Mouse (Mus musculus) forebrain, embryonic 15.5 days (tissue): ENCODE results near the gene Ost4. TPM values are rescaled to one million over a fixed set of nuclear protein-coding genes. Genes with fewer than 3 reads are reported as not detected.

Source experiments
- ATAC-seq: fragments of 200-750 bp; cut with Nextera tagmentation; replicated peaks from 2 replicates; pipeline ENCODE4 v1.8.0; 2017; ENCODE audit warnings: mild to moderate bottlenecking, moderate TSS enrichment, moderate library complexity
- H3K27ac ChIP-seq: fragments of 300-500 bp; sonication (generic); replicated peaks from 2 replicates; pipeline ENCODE4 v1.5.1; 2015; ENCODE audit warnings: mild to moderate bottlenecking, inconsistent platforms
- H3K27me3 ChIP-seq: fragments of 300-500 bp; sonication (generic); 2 replicates; pipeline ENCODE4 v1.6.1; 2015; ENCODE audit warnings: inconsistent platforms
- H3K36me3 ChIP-seq: fragments of 300-500 bp; sonication (generic); 2 replicates; pipeline ENCODE4 v1.6.1; 2015; ENCODE audit warnings: mild to moderate bottlenecking, inconsistent platforms
- H3K4me1 ChIP-seq: fragments of 300-500 bp; sonication (generic); 2 replicates; pipeline ENCODE4 v1.6.1; 2015; ENCODE audit warnings: inconsistent platforms
- H3K4me2 ChIP-seq: fragments of 300-500 bp; sonication (generic); replicated peaks from 2 replicates; pipeline ENCODE4 v1.6.1; 2015; ENCODE audit warnings: mild to moderate bottlenecking, inconsistent platforms
- H3K4me3 ChIP-seq: fragments of 300-500 bp; sonication (generic); 2 replicates; pipeline ENCODE4 v1.5.1; 2015; ENCODE audit warnings: mild to moderate bottlenecking, inconsistent platforms
- H3K9ac ChIP-seq: fragments of 300-500 bp; sonication (generic); replicated peaks from 2 replicates; pipeline ENCODE4 v1.6.1; 2015; ENCODE audit warnings: mild to moderate bottlenecking, inconsistent platforms
- H3K9me3 ChIP-seq: fragments of 300-500 bp; sonication (generic); 2 replicates; pipeline ENCODE4 v1.6.1; 2016; ENCODE audit warnings: inconsistent platforms
- whole genome bisulfite sequencing: fragments of 180-500 bp; shearing (Covaris S2); methylation state at CpG from one replicate; pipeline ENCODE4 v1.1.7; 2015; ENCODE audit warnings: mixed read lengths; 5-methylcytosine and 5-hydroxymethylcytosine counted together
- polyA plus RNA-seq: library from polyadenylated mRNA; unstranded; fragments of >200 nt; fragmentation: Nextera tagmentation; extraction: Ambion mirVana; gene quantifications from 2 replicates; pipeline ENCODE4 v1.2.1, GENCODE M21; 2015

Gene Ost4
- polyA plus RNA-seq, 1 experiment from 2014 or later: 243 TPM

DNA sequence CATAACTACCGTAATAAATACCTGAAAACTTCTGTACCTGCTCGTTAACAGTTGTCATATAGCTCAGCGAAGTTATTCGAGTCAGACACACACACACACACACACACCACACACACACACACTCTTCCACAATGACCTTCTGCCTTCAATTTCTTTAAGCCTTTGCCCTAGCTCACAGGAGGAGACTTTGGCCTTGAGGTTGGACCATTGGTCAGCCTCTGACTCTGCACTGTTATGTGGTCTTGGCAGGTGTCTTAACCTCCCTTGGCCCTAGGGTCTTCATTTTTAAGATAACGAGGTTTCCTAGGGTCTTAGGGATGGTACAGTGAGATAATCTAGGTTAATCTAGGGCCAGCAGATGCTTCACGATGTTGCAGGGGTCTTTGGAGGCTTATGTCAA lies 36.8 kb upstream of the Ost4 start:
- 86% methylated on average over 6 of the region's 6 CpGs for WGBS
- H3K36me3 ChIP-seq: no peaks in the 10 kb centered on the region
- H3K4me3 ChIP-seq: peak overlapping the region; percentile 59; the same call in 1 of the 2 replicates
- H3K9me3 ChIP-seq: no peaks in the 10 kb centered on the region
- H3K9ac ChIP-seq: no peak overlapping the region; the same call in 1 of the 2 replicates
- H3K27me3 ChIP-seq: peaks cover 3% of the 10 kb centered on the region; the same call in 1 of the 2 replicates
- no peak overlapping the region for H3K27ac ChIP-seq
- ATAC-seq: no peak
- H3K4me2 ChIP-seq: peak overlapping the region; percentile 91; the same call in 1 of the 2 replicates
- H3K4me1 ChIP-seq: peaks cover 18% of the 10 kb centered on the region

DNA sequence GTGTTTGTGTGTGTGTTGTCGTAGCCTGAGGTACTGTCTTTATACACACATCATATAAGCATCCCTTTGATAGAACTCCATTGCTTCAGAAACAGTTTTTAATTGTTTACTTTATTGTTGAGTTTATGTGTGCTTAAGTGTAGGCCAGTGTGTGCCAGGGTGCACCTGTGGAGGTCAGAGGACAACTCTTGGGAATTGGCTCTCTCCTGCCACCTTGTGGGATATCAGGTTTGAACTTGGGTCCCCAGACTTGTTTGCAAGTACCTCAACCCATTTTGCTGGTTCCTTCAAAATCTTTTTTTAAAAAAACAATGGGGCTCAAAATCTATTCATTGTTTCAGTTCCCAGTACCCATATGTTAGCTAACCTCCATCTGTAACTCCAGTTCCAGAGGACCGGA lies 35.4 kb upstream of the Ost4 start:
- Histone ChIP-seq H3K27me3 (peaks cover 3% of the 10 kb centered on the region; the same call in 1 of the 2 replicates), H3K36me3 (no peaks in the 10 kb centered on the region), H3K4me1 (peaks cover 14% of the 10 kb centered on the region), H3K27ac (no peak overlapping the region), H3K9ac (no peak overlapping the region), H3K4me3 (no peak overlapping the region), H3K9me3 (no peaks in the 10 kb centered on the region), H3K4me2 (no peak overlapping the region)
- ATAC-seq: no peak
- 89% methylated on average over 2 of the region's 2 CpGs for WGBS

DNA sequence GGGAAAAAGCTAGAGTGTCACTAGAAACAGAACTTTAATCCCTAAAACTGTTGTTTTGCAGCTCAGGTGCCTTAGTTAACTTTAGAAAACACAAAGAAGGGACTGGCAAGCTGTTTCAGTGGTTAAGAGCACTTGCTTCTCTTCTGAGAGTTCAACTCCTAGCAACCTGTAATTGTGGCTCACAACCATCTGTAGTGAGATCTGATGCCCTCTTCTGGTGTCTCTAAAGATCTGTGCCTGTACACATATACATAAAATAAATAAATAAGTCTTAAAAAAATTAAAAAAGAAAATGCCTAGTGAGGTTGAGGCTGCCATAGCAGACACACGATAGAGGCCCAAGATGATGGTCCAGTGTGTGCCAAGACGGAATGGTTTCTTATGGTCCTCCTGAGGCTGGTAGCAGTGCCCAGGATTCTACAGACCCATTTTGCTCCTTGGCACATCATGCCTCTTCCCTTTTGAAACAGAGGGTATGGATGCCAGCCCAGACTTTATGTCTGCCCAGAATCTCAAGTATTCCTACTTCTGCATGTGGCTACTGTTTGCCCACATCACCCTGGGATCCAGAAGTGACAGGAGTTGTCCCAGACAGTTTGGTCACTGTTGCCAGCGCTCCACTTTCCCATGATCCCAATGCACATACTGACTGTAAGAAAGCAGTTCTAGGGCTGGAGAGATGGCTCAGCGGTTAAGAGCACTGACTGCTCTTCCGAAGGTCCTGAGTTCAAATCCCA lies 27.3 kb upstream of the Ost4 start:
- Histone ChIP-seq H3K4me1 (no peaks in the 10 kb centered on the region), H3K4me2 (no peak overlapping the region), H3K27ac (no peak overlapping the region), H3K4me3 (no peak overlapping the region), H3K27me3 (no peaks in the 10 kb centered on the region), H3K9ac (no peak overlapping the region), H3K9me3 (no peaks in the 10 kb centered on the region), H3K36me3 (no peaks in the 10 kb centered on the region)
- 88% methylated on average over 5 of the region's 5 CpGs for WGBS
- no peak for ATAC-seq

DNA sequence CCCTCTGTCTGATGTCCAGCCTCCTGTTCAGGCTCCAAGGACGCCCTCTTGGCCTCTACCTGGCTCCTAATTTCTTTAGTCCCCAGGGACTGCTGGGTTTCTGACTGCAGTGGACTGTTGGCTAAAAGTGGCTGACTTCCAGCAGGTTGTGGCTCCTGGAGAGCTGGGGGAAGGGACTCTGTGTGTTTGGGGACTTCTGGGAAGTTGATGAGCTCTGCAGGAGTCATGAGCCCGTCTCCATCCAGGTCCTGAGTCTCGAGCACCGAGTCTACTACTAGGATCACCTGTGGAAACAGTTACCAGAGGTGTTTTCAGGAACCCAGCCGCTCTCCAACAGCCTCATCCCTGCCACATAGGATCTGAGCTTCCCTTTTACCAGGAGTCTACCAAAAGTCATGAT lies 26.1 kb upstream of the Ost4 start:
- no peak overlapping the region for H3K4me3 ChIP-seq
- H3K9me3 ChIP-seq: no peaks in the 10 kb centered on the region
- no peak for ATAC-seq
- no peaks in the 10 kb centered on the region for H3K36me3 ChIP-seq
- H3K4me1 ChIP-seq: no peaks in the 10 kb centered on the region
- no peak overlapping the region for H3K27ac ChIP-seq
- no peaks in the 10 kb centered on the region for H3K27me3 ChIP-seq
- no peak overlapping the region for H3K4me2 ChIP-seq
- 65% methylated on average over 5 of the region's 5 CpGs for WGBS
- no peak overlapping the region for H3K9ac ChIP-seq

DNA sequence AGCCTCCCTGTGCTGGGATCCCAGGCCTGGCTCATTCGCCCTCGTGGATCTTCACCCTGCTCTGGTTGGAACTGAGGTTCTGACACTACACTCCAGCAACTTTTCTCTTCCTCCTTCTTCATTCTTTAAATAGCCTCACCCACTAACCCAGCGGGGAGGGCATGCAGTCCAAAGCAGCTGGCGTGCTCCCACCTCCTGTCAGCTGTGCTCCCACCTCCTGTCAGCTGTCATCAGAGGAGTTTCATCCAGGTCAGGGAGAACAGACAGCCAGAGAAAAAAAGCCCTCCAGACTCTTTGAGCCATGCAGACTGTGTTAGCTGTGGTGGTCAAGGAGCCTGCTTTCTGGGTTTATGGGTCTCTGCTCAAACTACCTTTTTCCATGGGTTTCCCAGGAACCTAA lies 23.8 kb upstream of the Ost4 start:
- no peaks in the 10 kb centered on the region for H3K9me3 ChIP-seq
- no peak overlapping the region for H3K4me2 ChIP-seq
- H3K4me3 ChIP-seq: no peak overlapping the region
- no peaks in the 10 kb centered on the region for H3K36me3 ChIP-seq
- no peak for ATAC-seq
- no peaks in the 10 kb centered on the region for H3K27me3 ChIP-seq
- 0 out of 2 replicates have a peak, but pooled peaks cover 3% of the 10 kb centered on the region for H3K4me1 ChIP-seq
- H3K9ac ChIP-seq: no peak overlapping the region
- H3K27ac ChIP-seq: no peak overlapping the region
- 85% methylated on average over 4 of the region's 4 CpGs for WGBS

DNA sequence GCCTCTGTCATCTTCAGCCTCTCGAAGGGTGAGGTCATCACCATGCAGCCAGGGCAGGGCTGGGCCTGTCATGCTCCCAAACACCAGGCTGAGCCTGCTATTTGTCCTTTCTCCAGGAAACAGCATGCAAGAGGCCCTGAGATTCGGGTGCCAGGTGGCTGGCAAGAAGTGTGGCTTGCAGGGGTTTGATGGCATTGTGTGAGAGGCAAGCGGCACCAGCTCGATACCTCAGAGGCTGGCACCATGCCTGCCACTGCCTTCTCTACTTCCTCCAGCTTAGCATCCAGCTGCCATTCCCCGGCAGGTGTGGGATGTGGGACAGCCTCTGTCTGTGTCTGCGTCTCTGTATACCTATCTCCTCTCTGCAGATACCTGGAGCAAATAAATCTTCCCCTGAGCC lies 23.3 kb upstream of the Ost4 start:
- H3K4me2 ChIP-seq: no peak overlapping the region
- no peak overlapping the region for H3K27ac ChIP-seq
- no peak overlapping the region for H3K9ac ChIP-seq
- H3K9me3 ChIP-seq: no peaks in the 10 kb centered on the region
- no peak for ATAC-seq
- no peaks in the 10 kb centered on the region for H3K27me3 ChIP-seq
- WGBS: 72% methylated on average over 6 of the region's 6 CpGs
- no peaks in the 10 kb centered on the region for H3K36me3 ChIP-seq
- no peak overlapping the region for H3K4me3 ChIP-seq
- H3K4me1 ChIP-seq: 0 out of 2 replicates have a peak, but pooled peaks cover 3% of the 10 kb centered on the region

DNA sequence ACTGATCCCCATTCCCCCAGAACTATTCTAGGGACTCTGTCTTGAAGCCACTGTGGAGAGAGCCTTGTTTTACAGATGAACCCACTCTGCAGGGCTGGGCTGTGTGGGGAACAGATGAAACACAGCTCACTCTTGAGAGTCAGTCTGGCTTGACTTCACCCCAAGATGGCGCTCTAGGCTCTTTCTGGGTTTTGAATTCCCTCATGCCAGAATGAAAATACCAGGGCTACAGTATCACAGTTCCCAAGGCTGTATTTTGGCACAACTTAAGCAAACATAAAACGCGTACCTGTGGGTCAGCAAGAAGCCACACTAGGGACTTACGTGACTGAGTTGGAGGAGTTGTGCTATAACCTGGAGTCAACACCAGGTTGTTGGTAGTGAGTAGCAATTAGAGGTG lies 22.5 kb upstream of the Ost4 start:
- WGBS: 42% methylated on average over 4 of the region's 4 CpGs
- Histone ChIP-seq H3K4me2 (no peak overlapping the region), H3K4me1 (0 out of 2 replicates have a peak, but pooled peaks cover 3% of the 10 kb centered on the region), H3K36me3 (no peaks in the 10 kb centered on the region), H3K9ac (no peak overlapping the region), H3K27ac (no peak overlapping the region), H3K27me3 (no peaks in the 10 kb centered on the region), H3K9me3 (no peaks in the 10 kb centered on the region), H3K4me3 (no peak overlapping the region)
- 0 out of 2 replicates have a peak, but pooled peaks have one; percentile 38 for ATAC-seq

DNA sequence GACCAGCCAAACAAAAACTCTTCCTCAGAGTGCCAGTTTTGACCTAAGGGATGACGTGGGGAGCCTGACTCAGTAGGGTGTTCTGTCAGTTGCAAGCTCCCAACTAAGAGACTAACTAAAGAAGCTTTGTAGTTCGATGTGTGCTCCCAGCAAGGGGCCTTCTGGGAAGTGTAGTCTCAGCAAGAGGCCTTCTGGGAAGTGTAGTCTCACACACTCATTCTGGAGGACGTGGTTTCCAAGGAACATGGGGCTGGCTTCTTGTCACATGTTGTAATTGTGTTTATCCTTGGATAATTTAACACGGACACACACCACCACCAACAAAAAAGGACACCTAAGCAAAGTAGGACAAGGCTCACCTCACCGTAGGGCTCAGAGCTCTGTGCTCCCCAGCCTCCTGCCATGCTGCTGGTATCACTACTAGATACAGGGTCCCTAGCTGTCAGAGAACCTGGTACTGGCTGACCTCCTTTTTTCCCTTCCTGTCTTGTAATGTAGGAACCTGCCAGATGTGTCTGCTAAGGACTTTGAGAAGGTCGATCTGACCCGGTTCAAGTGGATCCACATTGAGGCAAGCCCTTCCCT lies 20.4 kb upstream of the Ost4 start:
- Histone ChIP-seq H3K4me1 (0 out of 2 replicates have a peak, but pooled peaks cover 3% of the 10 kb centered on the region), H3K4me3 (no peak overlapping the region), H3K27me3 (no peaks in the 10 kb centered on the region), H3K9me3 (no peaks in the 10 kb centered on the region), H3K36me3 (no peaks in the 10 kb centered on the region), H3K9ac (no peak overlapping the region), H3K27ac (no peak overlapping the region), H3K4me2 (peak overlapping the region; percentile 29; the same call in 1 of the 2 replicates)
- ATAC-seq: peak; percentile 75
- WGBS: 43% methylated on average over 7 of the region's 7 CpGs

DNA sequence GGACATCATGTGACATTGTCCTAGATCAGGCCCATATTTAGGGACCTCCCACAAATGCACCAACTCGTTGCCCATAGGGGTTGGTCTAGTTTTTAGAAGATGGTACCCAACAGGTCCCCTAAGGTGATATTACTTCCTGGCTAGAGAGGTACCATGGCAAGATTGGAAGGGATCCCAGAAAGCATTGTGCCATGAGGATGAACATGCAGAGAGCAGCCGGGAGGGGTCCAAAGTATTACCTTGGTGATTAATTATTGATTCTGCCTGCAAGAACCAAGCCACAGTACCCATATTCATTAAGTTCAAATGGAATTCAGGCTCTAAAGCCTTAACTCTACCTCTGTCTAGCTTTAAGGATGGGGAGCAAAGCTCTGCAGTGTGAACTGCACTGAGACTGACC lies 18.5 kb upstream of the Ost4 start:
- no peak overlapping the region for H3K27ac ChIP-seq
- H3K4me2 ChIP-seq: no peak overlapping the region
- 76% methylated on average over 2 of the region's 2 CpGs for WGBS
- H3K4me3 ChIP-seq: no peak overlapping the region
- H3K9ac ChIP-seq: no peak overlapping the region
- peaks cover 14% of the 10 kb centered on the region for H3K4me1 ChIP-seq
- H3K27me3 ChIP-seq: no peaks in the 10 kb centered on the region
- H3K36me3 ChIP-seq: no peaks in the 10 kb centered on the region
- no peaks in the 10 kb centered on the region for H3K9me3 ChIP-seq
- ATAC-seq: no peak

DNA sequence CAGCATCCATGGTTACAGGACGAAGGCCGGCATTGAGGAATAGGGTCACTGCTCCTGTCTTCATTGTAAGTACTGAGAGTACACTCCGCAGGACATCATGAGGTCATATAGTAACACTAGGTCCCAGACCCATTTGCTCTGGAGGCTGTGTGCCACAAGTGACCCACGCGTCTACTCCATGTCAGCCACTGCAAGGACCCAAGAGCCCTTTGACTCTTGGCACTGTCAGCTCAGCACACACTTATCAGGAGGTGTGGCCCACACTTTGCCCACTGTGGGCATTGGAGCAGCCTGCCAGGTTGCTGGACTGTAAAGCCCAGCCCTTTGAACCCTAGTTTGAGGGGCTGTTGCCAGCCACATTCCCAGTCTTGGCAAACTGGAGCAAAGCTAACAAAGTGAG lies 17.6 kb upstream of the Ost4 start:
- H3K4me2 ChIP-seq: no peak overlapping the region
- H3K4me1 ChIP-seq: peaks cover 22% of the 10 kb centered on the region
- H3K36me3 ChIP-seq: no peaks in the 10 kb centered on the region
- H3K27ac ChIP-seq: no peak overlapping the region
- H3K9me3 ChIP-seq: no peaks in the 10 kb centered on the region
- no peak overlapping the region for H3K9ac ChIP-seq
- no peak for ATAC-seq
- WGBS: 90% methylated on average over 5 of the region's 5 CpGs
- H3K4me3 ChIP-seq: no peak overlapping the region
- H3K27me3 ChIP-seq: no peaks in the 10 kb centered on the region

DNA sequence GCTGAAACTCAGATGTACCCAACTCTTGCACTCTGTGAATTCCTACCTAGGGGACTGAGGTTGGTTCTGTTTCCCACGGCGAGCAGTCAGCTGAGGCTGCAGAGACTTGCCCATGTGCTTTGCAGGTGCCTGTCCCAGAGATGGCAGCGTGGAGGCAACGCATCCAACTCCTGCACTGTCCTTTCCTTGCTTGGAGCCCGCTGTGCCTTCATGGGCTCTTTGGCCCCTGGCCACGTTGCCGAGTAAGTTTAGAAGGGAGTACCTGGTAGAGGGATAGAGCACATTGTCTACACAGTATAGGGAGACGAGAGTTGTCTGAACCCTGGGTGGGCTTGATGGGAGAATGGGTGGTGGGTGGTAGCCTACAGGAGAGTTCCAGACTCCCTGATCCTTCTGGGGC lies 17.0 kb upstream of the Ost4 start:
- no peak for ATAC-seq
- no peaks in the 10 kb centered on the region for H3K36me3 ChIP-seq
- H3K4me2 ChIP-seq: no peak overlapping the region
- peaks cover 22% of the 10 kb centered on the region for H3K4me1 ChIP-seq
- 78% methylated on average over 8 of the region's 8 CpGs for WGBS
- H3K27ac ChIP-seq: no peak overlapping the region
- H3K27me3 ChIP-seq: no peaks in the 10 kb centered on the region
- no peak overlapping the region for H3K4me3 ChIP-seq
- no peak overlapping the region for H3K9ac ChIP-seq
- H3K9me3 ChIP-seq: no peaks in the 10 kb centered on the region

DNA sequence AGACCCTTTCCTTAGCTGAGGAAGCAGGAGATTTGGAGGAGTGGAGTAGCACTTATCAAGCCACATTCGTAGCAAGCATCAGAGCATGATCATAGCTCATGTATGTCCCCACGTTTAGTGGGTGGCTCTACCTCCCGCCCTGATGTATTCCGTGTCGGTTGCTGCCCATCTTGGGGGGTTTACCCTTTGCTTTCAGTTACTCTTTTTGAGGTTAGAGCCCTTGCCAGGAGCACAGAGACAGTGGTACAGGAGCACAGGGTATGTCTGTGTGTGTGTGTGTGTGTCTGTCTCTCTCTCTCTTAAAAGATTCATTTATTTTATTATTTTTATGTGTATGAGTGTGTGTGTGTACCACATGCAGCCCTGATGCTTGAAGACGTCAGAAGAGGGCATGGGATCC lies 15.5 kb upstream of the Ost4 start:
- Histone ChIP-seq H3K4me2 (no peak overlapping the region), H3K9me3 (no peaks in the 10 kb centered on the region)

More for the DNA sequence above, 15.5 kb upstream of the Ost4 start:
- Histone ChIP-seq H3K27ac (no peak overlapping the region), H3K4me3 (no peak overlapping the region), H3K27me3 (no peaks in the 10 kb centered on the region), H3K4me1 (peaks cover 22% of the 10 kb centered on the region), H3K36me3 (no peaks in the 10 kb centered on the region), H3K9ac (no peak overlapping the region)
- no peak for ATAC-seq
- 91% methylated on average over 6 of the region's 6 CpGs for WGBS
